Mouse (Mus musculus) ES-E14 (cell line): Measurements from ENCODE around the gene Grin2c. TPM values are rescaled to one million over a fixed set of nuclear protein-coding genes. Genes with fewer than 3 reads are reported as not detected.

Experiments used
- DNase-seq: peaks from one replicate; pipeline ENCODE4 v3.0.0-alpha.2; 2013; ENCODE audit warnings: low read depth, low spot score
- H3K27ac ChIP-seq: 2 replicates; pipeline ENCODE4 v1.5.1; 2012; ENCODE audit warnings: low read depth, mild to moderate bottlenecking, low read length, moderate library complexity, mixed read lengths; ENCODE audit not compliant: poor library complexity, insufficient read depth, severe bottlenecking
- H3K36me3 ChIP-seq: 2 replicates; pipeline ENCODE4 v1.6.1; 2012; ENCODE audit warnings: mild to moderate bottlenecking, low read length, moderate library complexity, mixed read lengths; ENCODE audit not compliant: control insufficient read depth, poor library complexity, insufficient read depth, severe bottlenecking
- H3K4me1 ChIP-seq, 2 experiments: fragments of 150-350 bp in 1 of 2; sonication (generic) in 1 of 2; 2 replicates each; pipeline ENCODE4 v1.6.1; 2012; ENCODE audit warnings: low read length in 2 of 2, mild to moderate bottlenecking in 1 of 2, mixed read lengths in 1 of 2; ENCODE audit not compliant: control insufficient read depth in 2 of 2, insufficient read depth in 2 of 2, poor library complexity in 1 of 2
- H3K4me3 ChIP-seq, 2 experiments: fragments of 150-350 bp in 1 of 2; sonication (generic) in 1 of 2; 2 replicates each; pipeline ENCODE4 v1.5.1; 2012; ENCODE audit warnings: low read length in 2 of 2, low read depth in 1 of 2, mild to moderate bottlenecking in 1 of 2, mixed read lengths in 1 of 2; ENCODE audit not compliant: insufficient read depth in 1 of 2, poor library complexity in 1 of 2, severe bottlenecking in 1 of 2
- H3K9ac ChIP-seq: 2 replicates; pipeline ENCODE4 v1.6.1; 2012; ENCODE audit warnings: low read depth, mild to moderate bottlenecking, low read length, mixed read lengths; ENCODE audit not compliant: poor library complexity, insufficient read depth, severe bottlenecking
- H3K9me3 ChIP-seq: fragments of 150-350 bp; sonication (generic); 2 replicates; pipeline ENCODE4 v1.6.1; 2012; ENCODE audit warnings: low read depth, mild to moderate bottlenecking, low read length; ENCODE audit not compliant: control insufficient read depth, insufficient read depth
- CHD2 ChIP-seq: IDR thresholded peaks from 2 replicates; pipeline ENCODE4 v1.6.1; 2014; ENCODE audit warnings: mild to moderate bottlenecking, low read depth, low read length, inconsistent platforms
- HCFC1 ChIP-seq: IDR thresholded peaks from 2 replicates; pipeline ENCODE4 v1.6.1; 2012; ENCODE audit warnings: low read length, inconsistent platforms, borderline replicate concordance; ENCODE audit not compliant: insufficient read depth
- MAFK ChIP-seq: IDR thresholded peaks from 2 replicates; pipeline ENCODE4 v1.6.1; 2014; ENCODE audit warnings: mild to moderate bottlenecking, low read depth, low read length, inconsistent platforms; ENCODE audit not compliant: insufficient read depth
- ZC3H11A ChIP-seq: IDR thresholded peaks from 2 replicates; pipeline ENCODE4 v1.6.1; 2012; ENCODE audit warnings: low read depth, mild to moderate bottlenecking, inconsistent platforms, low read length, borderline replicate concordance
- ZNF384 ChIP-seq: IDR thresholded peaks from 2 replicates; pipeline ENCODE4 v1.6.1; 2012; ENCODE audit warnings: low read depth, low read length, inconsistent platforms
- in situ Hi-C, 2 experiments: fragments of 600-800 bp; cut with MboI; formaldehyde crosslinking; loops; one replicate each; pipeline ENCODE4 v1.15.1; 2025; ENCODE audit warnings: low sequenced_read_pairs in 2 of 2, inconsistent platforms in 1 of 2; ENCODE audit not compliant: unreplicated experiment in 2 of 2
- total RNA-seq: library from RNA; depleted of rRNA; stranded (reverse); fragments of 300-350 nt; gene quantifications from 2 replicates; pipeline ENCODE4 v1.2.3, GENCODE M21; 2012

Grin2c gene
- total RNA-seq, 1 experiment, result 0.22 TPM

- Histone ChIP-seq H3K36me3 (no peaks in the 10 kb centered on the region), H3K9me3 (no peaks in the 10 kb centered on the region), H3K27ac (no peak overlapping the region), H3K4me1 (peaks cover 0 to 3% of the 10 kb centered on the region in 2 experiments; a peak in 1 of 4 replicates), H3K9ac (no peak overlapping the region), H3K4me3 (no peak overlapping the region)
- DNase-seq, result no peak
- in situ Hi-C loops, result no loop called here
- TF ChIP-seq CHD2, result no peak
- TF ChIP-seq ZNF384, result no peak
- no peak for TF ChIP-seq ZC3H11A
- no peak for TF ChIP-seq MAFK
- TF ChIP-seq HCFC1, result no peak
Measured at GRCm38 (mm10) chr11:115286201-115286993, 19.4 kb upstream of the Grin2c start.

GRCm38 (mm10) chr11:115285282-115285681 is 18.2 kb upstream of the Grin2c start:
- no peak overlapping the region for H3K4me3 ChIP-seq
- H3K9me3 ChIP-seq, result no peaks in the 10 kb centered on the region
- H3K4me1 ChIP-seq, result peaks cover 0 to 2% of the 10 kb centered on the region in 2 experiments; a peak in 1 of 4 replicates
- H3K27ac ChIP-seq, result no peak overlapping the region
- H3K36me3 ChIP-seq, result no peaks in the 10 kb centered on the region
- no peak overlapping the region for H3K9ac ChIP-seq
- no peak for TF ChIP-seq CHD2
- TF ChIP-seq ZC3H11A, result no peak
- no peak for DNase-seq
- in situ Hi-C loops, result no loop called here

GRCm38 (mm10) chr11:115283891-115284620 is 17.0 kb upstream of the Grin2c start:
- Histone ChIP-seq H3K9me3 (no peaks in the 10 kb centered on the region), H3K36me3 (no peaks in the 10 kb centered on the region), H3K4me3 (no peak overlapping the region), H3K9ac (no peak overlapping the region), H3K27ac (no peak overlapping the region), H3K4me1 (peaks cover 0 to 2% of the 10 kb centered on the region in 2 experiments; a peak in 1 of 4 replicates)
- no peak for DNase-seq
- TF ChIP-seq ZNF384 (no peak), ZC3H11A (no peak), HCFC1 (no peak), CHD2 (no peak), MAFK (no peak)
- in situ Hi-C loops, result no loop called here

GRCm38 (mm10) chr11:115283486-115283765 is 16.4 kb upstream of the Grin2c start:
- DNase-seq, result no peak
- Histone ChIP-seq H3K9me3 (no peaks in the 10 kb centered on the region), H3K4me1 (peaks cover 0 to 2% of the 10 kb centered on the region in 2 experiments; a peak in 1 of 4 replicates), H3K9ac (no peak overlapping the region), H3K27ac (no peak overlapping the region), H3K36me3 (no peaks in the 10 kb centered on the region), H3K4me3 (no peak overlapping the region)
- in situ Hi-C loops, result no loop called here
- TF ChIP-seq CHD2 (no peak), ZC3H11A (no peak), MAFK (no peak), HCFC1 (no peak), ZNF384 (no peak)
